Mouse (Mus musculus) c-Kit-positive CD71-negative TER-119-negative erythroid progenitor cells, embryonic 14.5 days (primary cell): ENCODE results near the gene Lao1.
A peak's percentile ranks its signal among the peaks of the same experiment; 100 is the strongest.
"Not testable (repeated sequence)": the region's sequence is repeated elsewhere in the genome, so short reads cannot be mapped to it uniquely, and the experiment has no call there.

Experiments used
- DNase-seq: peaks from one replicate; pipeline ENCODE4 v3.0.0-alpha.2; 2013; ENCODE audit warnings: low read depth

Gene Lao1

GRCm38 (mm10) chr4:118961141-118961628 lies at the start of gene Lao1:
Gene Lao1 (plus strand): TSS chr4:118961578.
- no peak for DNase-seq

DNA sequence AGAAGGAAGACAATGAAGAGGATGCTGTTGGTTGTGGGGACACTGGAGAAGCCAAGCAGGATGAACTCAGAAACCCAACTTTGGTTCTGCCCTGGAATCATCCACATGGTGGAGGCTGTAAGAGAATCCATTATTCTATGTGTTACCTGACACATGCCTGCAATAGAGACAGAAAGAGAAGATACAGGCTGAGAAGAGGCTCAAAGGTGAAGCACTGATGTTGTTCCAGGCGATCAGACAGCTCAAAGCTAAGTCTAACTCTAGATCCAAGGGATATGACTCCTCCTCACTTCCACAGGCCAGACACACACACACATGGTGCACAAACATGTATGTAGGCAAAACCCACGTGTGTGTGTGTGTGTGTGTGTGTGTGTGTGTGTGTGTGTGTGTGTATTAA lies 44.0 kb upstream of the Lao1 start, which contains the start of gene Olfr1329:
Gene Olfr1329, minus strand, starts transcription at position 101 of the 400 bp plus-strand sequence.
- DNase-seq: not testable (repeated sequence)

DNA sequence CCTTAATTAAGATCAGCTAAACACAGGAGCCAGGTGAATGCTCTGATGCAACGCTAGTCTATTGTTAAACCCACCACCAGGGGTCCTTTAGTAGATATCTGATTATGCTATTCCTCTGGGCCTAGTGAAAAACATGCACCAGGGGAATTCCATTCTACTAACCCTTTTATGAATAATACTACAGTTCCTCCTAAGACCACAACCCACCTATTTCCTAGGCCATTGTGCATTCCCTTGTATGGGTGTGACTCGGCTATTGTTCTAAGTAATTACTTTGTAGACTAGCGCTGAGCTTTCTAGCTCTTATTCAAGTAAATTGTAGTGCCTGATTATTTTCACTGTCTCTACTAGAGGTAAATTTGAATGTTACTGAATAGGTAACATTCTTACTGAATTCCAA lies 30.1 kb upstream of the Lao1 start:
- DNase-seq: not testable (repeated sequence)

DNA sequence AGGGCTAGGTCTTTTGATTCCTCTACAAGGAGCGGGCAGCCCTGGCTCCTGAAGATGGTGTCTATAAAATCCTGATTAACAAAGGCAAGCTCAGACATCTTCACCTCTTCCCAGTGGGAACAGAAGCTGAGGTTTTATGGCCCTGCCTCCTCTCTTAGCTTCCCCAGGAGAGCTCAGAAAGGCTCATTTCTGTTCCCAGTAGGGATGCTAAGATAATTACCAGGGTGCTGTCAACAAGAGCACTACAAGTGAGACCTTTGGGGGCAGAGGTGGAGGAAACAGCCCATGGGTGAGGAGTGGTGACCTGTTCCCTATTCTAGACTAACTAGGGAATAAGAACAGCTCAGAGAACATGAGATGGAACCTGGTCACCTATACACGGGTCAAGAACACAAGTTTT lies 22.9 kb upstream of the Lao1 start, which contains the start of gene Olfr1328:
Gene Olfr1328, minus strand, starts transcription at position 101 of the 400 bp plus-strand sequence.
- DNase-seq: no peak

- no peak for DNase-seq
These were observed 2.6 kb upstream of the Lao1 start for GRCm38 (mm10) chr4:118958812-118959211.

GRCm38 (mm10) chr4:118967711-118968110 lies 6.3 kb downstream of the Lao1 start:
- DNase-seq: no peak

DNA sequence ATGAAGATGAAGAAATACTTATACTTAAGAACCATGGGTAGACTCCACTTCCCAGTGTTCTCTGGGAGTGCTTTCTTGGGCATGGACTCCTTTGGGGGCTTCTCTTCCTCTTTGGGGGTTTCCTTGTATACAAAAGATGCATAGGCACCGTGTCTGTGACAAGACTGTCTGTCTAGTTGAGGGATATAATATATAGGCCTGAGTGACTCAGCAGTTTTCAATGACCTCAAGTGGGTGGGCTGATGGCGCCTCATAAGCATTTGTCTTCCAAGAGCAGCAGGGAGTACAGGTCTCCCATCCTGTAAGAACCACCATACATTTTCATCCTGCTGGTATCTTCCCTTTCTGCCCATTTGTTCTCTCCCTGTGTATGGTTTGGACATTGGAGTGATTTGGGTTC lies 11.9 kb downstream of the Lao1 start:
- DNase-seq: no peak

DNA sequence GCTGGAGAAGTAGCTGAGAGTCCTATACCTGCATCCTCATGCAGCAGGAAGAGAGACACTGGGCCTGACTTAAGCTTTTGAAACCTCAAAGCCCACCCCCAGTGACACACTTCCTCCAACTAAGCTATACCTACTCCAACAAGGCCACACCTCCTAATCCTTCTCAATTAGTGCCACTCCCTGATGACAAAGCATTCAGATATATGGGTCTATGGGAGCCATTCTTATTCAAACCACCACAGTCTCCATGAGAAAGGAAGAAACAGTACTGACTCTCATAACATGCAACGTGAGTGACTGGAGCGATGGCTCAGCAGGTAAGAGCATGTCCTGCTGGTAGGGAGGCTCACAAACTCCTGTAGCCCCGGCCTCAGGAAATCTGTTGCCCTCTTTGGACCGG lies 23.9 kb downstream of the Lao1 start:
- DNase-seq: no peak

GRCm38 (mm10) chr4:118988535-118988934 lies 27.2 kb downstream of the Lao1 start:
- no peak for DNase-seq

DNA sequence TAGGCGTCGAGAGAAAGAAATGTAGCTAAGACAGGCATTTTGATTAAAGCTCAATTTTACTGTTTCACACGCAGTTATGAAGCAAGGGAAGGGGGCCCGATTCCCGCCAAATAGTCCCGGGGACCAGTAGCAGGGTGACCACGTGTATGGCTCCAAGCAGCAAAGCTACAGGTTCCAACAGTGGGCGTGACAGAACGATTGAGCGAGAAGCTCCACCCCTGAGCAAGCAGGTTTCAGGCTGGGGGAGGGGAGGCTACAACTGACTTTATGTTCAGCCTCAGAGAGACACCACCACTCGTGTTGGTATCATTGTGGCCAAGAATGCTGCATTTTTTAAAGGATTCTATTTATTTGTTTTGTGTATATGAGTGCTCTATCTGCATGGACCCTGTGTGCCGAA lies 28.0 kb downstream of the Lao1 start:
- no peak for DNase-seq

DNA sequence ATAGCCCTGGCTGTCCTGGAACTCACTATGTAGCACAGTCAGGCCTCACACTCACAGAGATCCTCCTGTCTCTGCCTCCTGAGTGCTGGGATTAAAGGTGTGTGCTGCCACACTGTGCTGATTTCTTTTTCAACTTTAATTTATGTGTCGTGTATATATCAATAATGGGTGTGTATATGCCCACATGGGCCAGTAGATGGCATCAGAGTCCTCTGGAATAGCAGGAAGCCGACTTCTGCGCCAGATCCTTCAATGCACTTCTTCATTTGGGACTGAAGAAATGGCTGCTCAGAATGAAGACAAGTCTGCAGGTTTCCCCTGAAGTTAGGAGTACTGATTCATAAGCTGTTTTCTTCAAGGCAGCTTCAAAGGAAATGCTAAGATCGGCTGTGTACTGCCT lies 30.4 kb downstream of the Lao1 start:
- no peak for DNase-seq

DNA sequence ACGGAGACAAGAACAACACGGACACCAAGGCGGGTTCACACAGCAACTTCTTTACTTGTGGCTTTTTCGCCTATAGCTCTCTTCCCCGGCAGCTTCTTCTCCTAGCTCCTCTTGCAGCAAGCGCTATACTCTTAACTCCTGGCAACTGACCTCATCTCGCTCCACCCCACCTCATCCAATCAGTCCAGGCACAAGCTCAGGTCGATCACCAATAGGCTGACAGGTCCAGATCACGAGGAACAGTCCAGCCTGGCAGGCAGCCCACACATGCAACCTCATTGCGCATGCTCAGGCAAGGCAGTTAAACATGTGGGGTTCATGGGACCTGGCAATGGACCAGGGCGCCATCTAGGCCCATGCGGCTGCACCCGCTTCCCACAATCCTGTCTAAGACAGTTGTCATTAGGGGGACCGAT lies 35.8 kb downstream of the Lao1 start:
- no peak for DNase-seq

DNA sequence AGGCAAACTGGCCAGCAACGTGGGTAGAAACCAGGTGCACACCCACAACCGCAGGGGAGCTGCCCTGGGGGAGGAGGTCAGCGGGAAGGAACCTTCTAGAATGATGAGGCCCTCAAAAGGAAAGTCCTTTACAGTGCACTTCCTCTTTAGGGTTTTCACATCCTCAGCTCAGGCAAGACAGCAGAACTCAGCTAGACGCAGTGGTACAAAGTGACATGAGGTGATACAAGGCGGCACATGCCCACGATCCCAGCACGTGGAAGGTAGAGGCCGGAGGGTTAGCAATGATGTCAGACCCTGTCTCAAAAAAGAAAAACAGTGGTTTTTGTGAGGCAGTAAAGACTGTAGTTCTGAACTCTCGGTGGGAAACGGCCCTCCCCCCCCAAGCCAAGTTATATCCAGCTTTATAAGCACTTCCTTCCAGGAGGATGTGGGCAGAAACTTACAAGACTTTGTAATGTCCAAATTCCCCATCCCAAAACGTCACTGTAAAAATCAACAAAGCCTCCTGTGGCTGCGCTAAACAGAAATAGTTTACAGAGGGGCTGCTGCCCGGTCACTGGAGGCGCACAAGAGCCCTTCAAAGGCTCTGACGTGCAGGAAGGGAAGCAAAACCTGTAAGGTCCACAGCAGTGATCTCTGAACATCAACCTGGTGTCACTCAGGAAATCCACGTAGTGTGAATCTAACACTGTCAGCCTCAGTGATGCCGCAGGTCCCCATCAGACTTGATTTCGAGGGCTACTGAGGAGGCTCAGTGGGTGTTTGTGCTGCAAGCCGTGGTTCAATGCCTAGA lies 38.5 kb downstream of the Lao1 start:
- peak; percentile 47 for DNase-seq

DNA sequence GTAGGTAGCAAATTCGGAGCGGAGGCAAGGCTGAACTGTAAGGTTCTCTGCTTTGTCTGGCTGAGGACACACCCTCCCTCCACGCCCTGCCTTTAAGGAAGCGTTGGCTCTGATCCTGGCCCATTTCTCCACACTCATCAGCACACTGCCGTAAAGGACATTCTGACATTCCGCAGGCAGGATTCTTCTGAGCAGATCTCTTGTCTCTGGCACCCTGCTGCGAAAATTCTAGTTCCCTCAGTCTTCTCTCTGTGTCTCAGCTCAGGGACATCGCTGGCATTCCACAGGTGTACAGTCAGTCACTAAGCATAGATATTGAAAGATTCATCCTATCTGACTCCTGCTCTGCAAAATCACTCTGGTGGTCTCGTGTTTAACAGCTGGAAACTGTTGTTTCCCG lies 40.3 kb downstream of the Lao1 start:
- no peak for DNase-seq

- DNase-seq: no peak
These were observed 41.1 kb downstream of the Lao1 start for GRCm38 (mm10) chr4:119002512-119002911.

GRCm38 (mm10) chr4:119004178-119004577 lies 42.8 kb downstream of the Lao1 start:
- no peak for DNase-seq

DNA sequence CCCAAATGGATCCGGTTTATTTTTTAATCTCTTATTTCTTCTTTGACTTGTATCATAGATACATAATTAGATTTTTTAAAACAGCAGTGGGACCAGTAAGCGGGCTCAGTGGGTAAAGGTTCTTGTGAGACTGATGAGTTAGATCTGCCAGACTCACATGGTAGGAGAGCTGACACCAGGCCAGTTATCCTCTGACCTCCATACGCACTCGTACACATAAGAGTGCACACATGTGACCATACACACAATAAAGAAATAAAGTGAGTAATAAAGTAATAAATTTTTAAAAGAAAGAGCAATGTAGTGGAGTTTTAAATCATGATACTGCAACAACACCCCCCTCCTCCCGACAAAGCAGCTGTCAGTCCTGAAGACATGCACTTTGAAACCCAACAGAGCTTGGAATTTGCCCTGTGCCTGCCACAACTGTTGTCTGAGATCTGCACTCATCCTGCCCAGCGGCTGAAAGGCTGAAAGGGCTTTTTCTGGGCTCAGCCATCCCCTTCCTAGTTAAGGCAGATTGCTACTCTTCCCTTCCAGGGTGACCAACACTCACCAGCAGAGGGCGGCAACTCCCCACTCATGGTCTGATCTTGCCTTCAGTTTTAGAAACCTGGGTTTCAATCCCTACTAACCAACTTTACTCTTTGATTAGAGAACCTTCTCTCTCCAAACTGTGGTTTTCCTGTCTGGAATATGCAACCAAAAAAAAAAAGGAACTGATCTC lies 43.4 kb downstream of the Lao1 start:
- DNase-seq: peak; percentile 75

DNA sequence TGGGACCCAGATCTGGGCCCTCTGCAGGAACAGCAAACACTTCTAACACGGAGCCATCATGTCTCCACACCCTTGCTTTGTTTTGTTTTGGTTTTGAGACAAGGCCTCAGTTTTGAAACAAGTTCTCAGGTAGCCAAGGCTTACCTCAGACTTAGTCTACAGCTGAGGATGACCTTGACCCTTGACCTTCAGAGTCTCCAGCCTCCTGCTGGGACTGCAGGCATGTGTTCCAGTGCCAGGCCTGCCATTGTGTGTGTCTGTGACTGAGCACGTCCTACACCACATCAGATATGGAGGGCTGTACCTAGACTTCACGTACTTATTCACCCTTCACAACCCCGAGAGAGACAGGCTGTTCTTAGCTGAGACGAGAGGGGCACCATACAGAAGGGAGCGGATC lies 46.2 kb downstream of the Lao1 start:
- DNase-seq: no peak

GRCm38 (mm10) chr4:119008476-119008875 lies 47.1 kb downstream of the Lao1 start:
- no peak for DNase-seq

DNA sequence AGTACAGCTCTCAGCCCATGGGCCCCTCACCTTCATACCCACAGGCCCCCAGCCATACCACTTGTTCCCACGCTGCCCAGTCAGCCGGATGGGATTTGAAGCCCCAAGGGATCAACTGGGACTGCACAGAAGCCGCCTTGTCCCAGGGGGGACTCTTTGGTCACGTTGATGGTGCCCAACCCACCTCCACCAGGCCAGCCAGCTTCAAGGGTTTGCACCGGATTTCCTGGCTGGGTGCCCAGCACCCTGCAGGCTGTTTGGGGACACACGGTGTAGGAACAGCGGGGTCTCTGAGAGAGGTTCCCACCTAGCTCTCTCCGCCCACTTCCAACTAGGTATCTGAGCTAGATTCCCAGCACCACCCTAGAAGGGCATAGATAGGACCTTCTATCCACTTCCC lies 48.4 kb downstream of the Lao1 start:
- no peak for DNase-seq

DNA sequence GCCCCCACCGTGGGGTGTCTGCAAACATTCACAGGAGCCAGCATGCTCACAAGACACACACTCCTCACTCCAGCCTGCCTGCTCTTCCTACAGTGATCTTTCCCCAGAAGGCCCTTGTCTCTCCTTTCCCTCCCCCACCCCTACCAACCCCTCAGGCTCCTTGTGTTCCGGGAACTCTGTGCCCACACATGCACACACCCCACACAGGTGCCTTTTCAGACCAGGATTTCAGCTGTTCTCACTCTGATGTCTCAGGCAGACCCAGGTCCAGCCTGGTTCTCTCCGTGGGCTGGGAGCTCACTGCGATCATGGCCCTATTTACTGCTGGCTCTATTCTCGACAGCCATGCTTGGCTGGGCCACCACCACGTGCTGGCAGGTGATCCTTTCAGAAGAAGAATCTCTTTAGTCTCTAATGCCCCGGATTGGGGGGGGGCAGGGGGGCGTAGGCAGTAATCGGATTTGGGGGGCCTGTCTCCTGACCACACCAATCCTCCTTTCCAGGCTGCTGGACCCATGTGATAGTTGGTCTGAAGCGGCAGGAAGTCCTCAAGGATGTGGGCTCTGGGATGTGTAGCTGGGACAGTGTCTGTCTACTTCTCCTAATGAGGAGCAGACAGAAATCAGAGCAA lies 49.8 kb downstream of the Lao1 start:
- no peak for DNase-seq

- no peak for DNase-seq
These were observed 51.7 kb downstream of the Lao1 start for GRCm38 (mm10) chr4:119013031-119013430.

GRCm38 (mm10) chr4:119014997-119015396 lies 53.6 kb downstream of the Lao1 start:
- no peak for DNase-seq
